Mouse (Mus musculus) ES-E14 (cell line): ENCODE data around the gene Msrb3.

ENCODE experiments used
- HCFC1 ChIP-seq: IDR thresholded peaks from 2 replicates; pipeline ENCODE4 v1.6.1; 2012; ENCODE audit warnings: low read length, inconsistent platforms, borderline replicate concordance; ENCODE audit not compliant: insufficient read depth
- ZC3H11A ChIP-seq: IDR thresholded peaks from 2 replicates; pipeline ENCODE4 v1.6.1; 2012; ENCODE audit warnings: low read depth, mild to moderate bottlenecking, inconsistent platforms, low read length, borderline replicate concordance
- ZNF384 ChIP-seq: IDR thresholded peaks from 2 replicates; pipeline ENCODE4 v1.6.1; 2012; ENCODE audit warnings: low read depth, low read length, inconsistent platforms

DNA sequence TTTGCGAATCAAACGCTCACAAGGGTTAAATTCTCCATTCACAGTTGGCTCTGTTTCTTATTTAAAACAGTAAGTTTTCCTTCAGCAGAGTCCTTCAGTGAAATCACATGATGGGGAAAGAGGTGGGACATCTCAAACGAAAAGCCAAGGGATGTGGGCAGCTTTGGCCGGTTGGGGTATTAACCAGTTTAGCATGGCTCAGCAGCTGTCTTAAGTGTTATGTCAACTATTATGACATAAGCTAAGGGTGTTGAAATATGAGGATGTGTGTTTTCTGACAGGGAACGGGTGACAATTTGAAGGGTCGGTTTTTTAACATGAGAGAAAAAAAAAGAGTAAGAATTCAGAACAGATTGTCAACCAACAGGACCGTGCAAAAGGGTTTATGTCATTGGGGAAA is 50.2 kb downstream of the Msrb3 start:
- TF ChIP-seq HCFC1 = no peak
- no peak for TF ChIP-seq ZNF384
- no peak for TF ChIP-seq ZC3H11A
